Mouse (Mus musculus): Measurements from ENCODE around the gene Lrch2.
A peak's percentile ranks its signal among the peaks of the same experiment; 100 is the strongest.
"Not testable (repeated sequence)": the region's sequence is repeated elsewhere in the genome, so short reads cannot be mapped to it uniquely, and the experiment has no call there.

The Lrch2 gene

DNA sequence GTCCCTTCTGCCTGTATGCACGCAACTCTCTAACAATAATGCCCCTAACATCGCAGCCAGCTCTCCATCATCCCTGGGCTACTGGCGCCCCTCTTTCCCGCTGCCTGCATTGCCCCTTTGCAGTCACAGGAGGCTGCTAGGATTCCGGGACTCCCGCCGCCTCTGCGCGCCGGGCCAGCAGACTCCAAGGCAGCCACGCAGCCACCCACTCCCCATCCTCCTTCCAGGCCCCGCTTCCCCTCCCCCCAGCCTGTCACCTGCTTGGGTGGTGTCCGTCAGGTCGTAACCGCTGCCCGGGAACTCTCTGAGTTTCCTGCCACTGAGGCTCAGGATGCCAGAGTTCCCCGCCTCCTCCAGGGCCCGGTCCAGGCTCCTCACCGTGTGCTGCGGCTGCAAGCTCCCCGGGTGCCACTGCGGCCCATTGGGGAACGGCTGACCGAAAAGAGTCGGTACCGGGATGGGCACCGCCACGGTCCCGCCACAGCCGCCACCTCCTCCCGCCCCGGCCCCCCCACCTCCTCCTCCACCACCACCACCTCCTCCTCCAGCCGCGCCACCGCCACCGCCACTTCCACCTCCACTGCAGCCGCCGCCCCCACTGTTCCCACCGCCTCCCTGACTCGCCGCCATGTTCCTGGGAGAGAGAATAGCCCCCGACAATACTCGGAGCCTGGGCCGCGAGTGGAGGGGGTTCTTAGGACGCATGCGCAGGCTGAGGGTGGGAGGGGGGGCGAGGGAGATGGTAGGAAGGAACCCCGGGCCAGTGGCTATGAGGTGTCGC, at the start of gene Lrch2:
TSS of gene Lrch2 (minus strand) at position 661 of the 781 bp plus-strand sequence.
- DNase-seq: peak; percentile 52

DNA sequence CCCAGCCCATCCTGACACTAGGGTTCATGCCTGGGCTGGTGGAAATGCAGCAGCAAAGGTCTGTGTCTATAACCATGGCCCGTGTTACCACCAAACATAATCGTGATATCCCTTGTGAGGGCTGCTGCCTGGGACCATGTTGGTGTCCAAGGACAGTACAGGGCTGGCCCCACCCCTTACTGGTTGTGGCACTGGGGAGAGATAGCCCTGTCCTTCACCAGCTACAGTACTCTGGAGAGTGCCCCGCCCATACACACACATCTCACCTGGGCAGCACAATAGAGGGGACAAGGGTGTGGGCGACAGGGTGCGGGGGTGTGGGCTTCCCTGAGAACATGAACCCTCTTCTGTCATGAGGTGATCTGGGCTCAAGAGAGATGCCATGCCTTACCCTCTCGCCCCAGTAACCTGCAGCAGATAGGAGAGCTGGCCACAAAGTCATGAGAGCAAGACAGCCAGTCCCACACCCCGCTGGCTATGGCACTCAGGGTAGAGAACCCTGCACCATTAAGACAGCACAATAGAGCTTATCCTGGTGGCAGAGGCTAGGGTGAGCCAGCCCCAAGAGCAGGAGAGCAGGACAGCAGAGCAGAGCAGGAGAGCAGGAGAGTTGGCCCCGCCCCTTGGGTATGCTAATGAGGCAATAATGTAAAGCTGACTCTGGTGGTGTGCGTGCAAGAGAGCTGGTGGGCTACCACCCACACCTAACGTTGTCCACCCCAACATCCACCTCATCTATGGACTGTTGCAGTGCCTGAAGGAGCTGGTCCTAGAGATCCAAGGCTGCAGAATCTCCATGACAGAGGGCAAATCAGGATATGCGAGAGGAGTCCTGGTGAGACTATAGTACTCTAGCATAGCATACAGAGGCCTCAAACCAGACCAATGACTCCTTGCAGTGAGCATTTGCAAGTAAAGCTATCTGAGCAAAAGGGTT, 12.7 kb downstream of the Lrch2 start:
- DNase-seq: no peak

DNA sequence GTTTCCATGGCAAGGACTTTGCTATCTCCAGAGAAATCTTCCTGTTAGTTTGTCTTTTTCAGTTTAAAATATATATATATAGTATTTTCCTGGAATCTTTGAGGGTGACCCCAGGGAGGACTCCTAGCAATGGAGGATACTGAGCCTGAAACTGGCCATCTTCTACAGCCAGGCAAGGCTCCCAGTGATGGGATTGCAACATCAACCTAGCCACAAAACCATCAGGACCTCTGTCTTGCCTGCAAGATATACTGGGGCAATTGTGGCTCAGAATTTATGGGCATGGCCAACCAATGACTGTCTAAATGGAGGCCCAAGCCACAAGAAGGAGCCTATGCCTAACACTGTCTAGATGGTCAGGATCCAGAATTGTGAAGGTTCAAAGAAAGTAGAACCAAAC, 15.5 kb downstream of the Lrch2 start:
- DNase-seq: no peak

DNA sequence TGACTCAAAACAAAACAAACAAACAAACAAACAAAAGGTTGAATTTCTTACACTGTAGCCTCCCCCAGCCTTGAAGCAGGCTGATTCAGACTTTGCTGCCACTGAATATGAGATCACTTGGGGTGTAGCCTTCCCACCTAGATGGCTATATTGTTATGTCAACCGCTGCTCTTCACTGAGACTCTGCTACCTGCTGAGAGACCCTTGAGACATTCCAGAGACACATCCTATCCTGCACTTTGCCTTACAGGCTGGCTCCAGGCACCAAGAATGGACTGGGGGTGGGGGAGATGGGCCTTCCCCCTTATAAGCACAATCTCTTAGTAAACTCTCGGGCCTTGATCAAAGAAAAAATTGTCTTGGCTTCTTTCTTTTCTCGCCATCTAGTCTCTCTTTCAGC, 16.8 kb downstream of the Lrch2 start:
- DNase-seq: not testable (repeated sequence)

DNA sequence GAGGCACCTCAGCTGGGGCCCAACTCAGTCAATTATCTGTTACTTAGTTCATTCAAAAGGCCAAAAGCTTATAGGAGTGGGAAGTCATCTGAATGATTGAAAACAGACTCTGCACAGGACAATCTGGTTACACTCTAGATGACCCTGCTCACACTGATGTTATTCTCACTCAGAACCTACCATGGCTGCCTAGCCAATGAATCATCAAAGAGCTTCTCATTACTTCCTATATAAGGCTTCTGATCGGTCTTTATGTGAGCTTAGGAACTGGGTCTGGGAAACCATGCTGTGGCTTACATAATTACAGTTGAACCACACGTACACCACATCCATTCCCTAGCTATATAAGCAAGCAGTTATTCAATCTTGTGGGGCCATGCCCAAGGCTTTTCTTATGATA, 18.3 kb downstream of the Lrch2 start:
- no peak for DNase-seq

DNA sequence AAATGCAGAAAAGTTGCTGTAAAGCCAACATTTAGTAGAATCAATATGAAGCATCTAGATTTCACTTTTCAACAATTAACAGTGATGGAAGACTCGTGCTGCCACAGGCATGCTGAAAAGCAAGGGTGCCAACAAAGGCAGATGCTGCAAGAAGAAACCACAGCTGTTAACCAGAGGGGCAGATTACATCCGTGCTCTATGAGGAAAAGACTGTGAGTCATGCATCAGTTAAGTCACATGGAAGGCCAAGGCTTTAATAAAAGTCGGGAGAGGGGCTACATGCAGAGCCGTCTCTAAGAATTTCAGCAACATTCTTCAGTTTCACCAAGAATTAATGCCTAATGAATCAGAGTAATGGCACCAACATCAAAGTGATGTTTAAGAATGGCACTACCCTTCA, 22.2 kb downstream of the Lrch2 start:
- DNase-seq: no peak

DNA sequence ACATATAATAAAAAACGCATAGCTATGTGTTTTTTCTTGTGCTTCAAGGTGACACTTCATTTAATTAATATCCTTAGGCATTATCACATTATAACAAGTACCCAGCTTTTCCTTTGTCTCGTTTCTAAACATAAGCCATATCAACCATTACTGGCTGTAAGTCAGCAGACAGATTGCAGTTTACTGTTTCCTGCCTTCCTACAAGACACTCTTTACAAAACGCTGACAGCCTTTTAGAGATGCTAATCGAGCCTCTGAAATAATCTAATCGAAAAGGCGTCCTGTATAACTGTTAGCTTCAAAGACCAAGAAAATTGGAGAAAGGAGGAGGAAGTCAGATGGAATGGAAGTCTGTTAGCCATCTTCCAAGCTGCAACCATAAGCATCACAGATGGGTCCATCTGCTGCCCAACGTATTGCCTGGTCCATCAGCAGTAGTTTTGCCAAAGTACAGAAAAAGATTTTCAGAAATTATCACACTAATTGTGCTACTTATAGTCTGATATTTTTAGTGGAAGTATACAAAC, 26.2 kb downstream of the Lrch2 start:
- DNase-seq: no peak

DNA sequence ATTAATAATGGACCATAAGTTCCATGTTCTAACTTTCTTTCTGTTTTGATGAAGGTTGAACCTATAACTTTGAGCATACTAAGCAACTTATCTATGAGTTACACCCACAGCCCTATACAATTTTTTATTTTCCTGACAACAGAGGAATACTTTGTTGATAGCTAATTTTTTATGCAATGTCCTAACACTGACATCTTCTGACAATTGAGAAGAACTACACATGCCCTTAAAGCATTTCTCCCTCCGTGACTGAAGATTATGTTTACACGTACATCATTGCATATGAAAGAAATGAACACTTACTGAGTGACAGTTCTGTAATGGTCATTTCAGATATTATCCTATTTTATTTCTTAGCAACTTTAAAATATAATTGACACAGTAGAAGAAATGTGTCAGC, 64.3 kb downstream of the Lrch2 start:
- no peak for DNase-seq

DNA sequence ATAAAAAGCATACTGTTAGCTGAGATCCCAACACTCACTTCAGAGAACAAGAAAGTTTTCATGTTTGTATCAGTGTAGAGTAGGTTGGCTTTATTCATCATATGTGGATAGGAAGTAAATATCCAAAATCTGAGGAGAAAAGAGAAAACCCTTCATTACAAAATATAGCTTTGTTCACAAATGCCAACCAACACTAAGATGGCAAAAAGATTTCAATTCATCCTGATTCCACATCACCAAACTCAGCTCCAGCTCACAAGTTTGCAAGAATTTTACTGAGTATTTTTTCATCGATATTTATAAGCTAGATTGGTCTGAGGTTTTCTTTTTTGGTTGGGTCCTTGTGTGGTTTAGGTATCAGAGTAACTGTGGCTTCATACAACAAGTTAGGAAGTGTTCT, 100.3 kb downstream of the Lrch2 start, which contains the start of gene Vmn1r239-ps:
TSS of gene Vmn1r239-ps (minus strand) at position 101 of the 400 bp plus-strand sequence.
- not testable (repeated sequence) for DNase-seq

DNA sequence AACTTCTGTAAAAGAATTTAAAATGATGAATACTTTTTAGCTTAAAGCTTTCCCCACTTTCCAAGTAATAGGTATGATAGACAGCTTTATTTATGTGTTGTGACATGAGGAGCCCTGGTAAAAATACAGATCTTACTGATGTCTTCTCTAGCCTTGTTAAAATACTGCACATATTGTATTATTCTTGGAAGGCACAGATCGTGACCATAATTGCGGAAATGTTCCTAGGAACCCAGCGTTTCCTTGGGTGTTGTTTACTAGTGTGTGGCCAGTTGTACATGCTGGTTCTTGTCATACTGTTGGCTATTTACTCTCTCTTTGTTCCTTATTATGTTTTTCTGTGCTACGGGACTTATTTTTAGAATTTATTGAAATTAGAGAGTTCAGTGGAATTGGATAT, 110.5 kb downstream of the Lrch2 start:
- no peak for DNase-seq

DNA sequence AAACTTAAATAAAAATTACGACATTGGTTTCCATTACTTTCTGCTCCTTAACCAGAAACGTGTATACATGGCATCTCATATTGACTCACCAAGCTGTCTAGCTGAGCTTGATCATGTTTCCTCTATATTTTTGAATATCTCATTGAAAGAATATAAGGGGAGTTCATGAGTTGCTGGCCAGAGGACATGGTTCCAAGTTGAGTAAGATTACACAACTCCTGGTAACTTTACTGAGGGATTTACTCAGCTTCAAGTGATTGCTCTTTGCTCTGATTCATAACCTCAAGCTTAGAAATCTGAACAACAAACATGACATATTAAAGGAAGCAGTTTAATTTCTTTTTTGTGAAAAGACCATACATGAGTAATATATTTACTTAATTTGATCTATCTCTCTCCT, 118.5 kb downstream of the Lrch2 start:
- no peak for DNase-seq

DNA sequence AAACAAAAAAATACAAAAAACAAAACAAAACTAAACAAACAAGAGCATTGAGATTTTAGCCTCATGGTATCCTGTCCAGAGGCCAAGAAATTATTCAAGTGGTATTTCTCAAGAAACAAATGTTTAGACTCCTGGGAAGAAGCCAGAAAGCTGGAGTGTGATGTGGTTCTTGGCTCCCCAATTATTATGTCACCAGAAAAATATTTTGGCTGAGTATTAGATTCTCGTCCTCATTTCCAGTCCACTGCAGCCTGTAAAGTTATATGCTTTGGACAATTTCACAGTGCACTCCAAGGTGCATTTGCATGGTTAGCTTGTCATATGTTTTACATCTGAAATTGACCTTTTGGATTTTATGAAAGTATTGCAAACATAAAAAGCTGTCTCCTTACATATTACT, 124.1 kb downstream of the Lrch2 start:
- DNase-seq: no peak

DNA sequence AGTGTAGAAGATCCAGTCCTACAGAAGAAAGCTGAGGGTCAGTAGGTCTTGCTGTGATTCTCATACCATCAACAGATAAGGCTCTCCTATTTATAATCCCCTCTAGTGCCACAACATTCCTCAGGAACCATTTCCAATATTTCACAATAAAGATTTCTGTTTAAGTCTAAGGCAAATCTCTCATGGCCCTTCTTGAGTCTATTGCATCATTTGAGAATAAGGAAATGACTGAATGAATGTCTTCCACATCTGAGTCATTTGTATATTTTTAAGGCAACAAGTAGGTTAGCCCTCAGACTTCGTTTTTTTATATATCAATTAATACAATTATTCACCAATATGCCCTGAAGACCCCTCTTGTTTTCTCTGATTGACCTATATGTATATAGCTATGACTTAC, 124.8 kb downstream of the Lrch2 start, which contains the start of gene Il13ra2:
TSS of gene Il13ra2 (minus strand) at position 64 of the 400 bp plus-strand sequence.
- no peak for DNase-seq
